Mouse (Mus musculus) kidney, embryonic 14.5 days (tissue): Measurements from ENCODE around the gene Rad51d. TPM values are rescaled to one million over a fixed set of nuclear protein-coding genes. Genes with fewer than 3 reads are reported as not detected.
"Not testable (repeated sequence)": the region's sequence is repeated elsewhere in the genome, so short reads cannot be mapped to it uniquely, and the experiment has no call there.

Experiments used
- ATAC-seq: fragments of 200-750 bp; cut with Nextera tagmentation; 2 replicates; pipeline ENCODE4 v1.8.0; 2017; ENCODE audit warnings: moderate number of reproducible peaks, mild to moderate bottlenecking, moderate TSS enrichment, moderate library complexity; ENCODE audit not compliant: low FRiP score, low TSS enrichment
- H3K27ac ChIP-seq: fragments of 300-500 bp; sonication (generic); 2 replicates; pipeline ENCODE4 v1.5.1; 2014; ENCODE audit warnings: low read depth, mild to moderate bottlenecking, low read length, moderate library complexity, mixed read lengths
- H3K27me3 ChIP-seq: fragments of 300-500 bp; sonication (generic); 2 replicates; pipeline ENCODE4 v1.6.1; 2014; ENCODE audit warnings: mild to moderate bottlenecking, low read length; ENCODE audit not compliant: control insufficient read depth, insufficient read depth
- H3K36me3 ChIP-seq: fragments of 300-500 bp; sonication (generic); 2 replicates; pipeline ENCODE4 v1.6.1; 2014; ENCODE audit warnings: low read length, mixed read lengths; ENCODE audit not compliant: control insufficient read depth, insufficient read depth
- H3K4me1 ChIP-seq: fragments of 300-500 bp; sonication (generic); 2 replicates; pipeline ENCODE4 v1.6.1; 2014; ENCODE audit warnings: low read length, mixed read lengths; ENCODE audit not compliant: control insufficient read depth, insufficient read depth
- H3K4me2 ChIP-seq: fragments of 300-500 bp; sonication (generic); replicated peaks from 2 replicates; pipeline ENCODE4 v1.6.1; 2014; ENCODE audit warnings: low read depth, mild to moderate bottlenecking, low read length
- H3K4me3 ChIP-seq: fragments of 300-500 bp; sonication (generic); 2 replicates; pipeline ENCODE4 v1.5.1; 2014; ENCODE audit warnings: mild to moderate bottlenecking, low read length
- H3K9ac ChIP-seq: fragments of 300-500 bp; sonication (generic); 2 replicates; pipeline ENCODE4 v1.6.1; 2014; ENCODE audit warnings: low read depth, mild to moderate bottlenecking, low read length, moderate library complexity
- H3K9me3 ChIP-seq: fragments of 300-500 bp; sonication (generic); 2 replicates; pipeline ENCODE4 v1.6.1; 2016; ENCODE audit warnings: low read length; ENCODE audit not compliant: control insufficient read depth
- WGBS: fragments of 180-500 bp; shearing (Covaris S2); extraction: QIAGEN DNeasy Blood & Tissue Kit; methylation state at CpG from one replicate; pipeline ENCODE4 v1.1.7; 2014; 5-methylcytosine and 5-hydroxymethylcytosine counted together
- polyA plus RNA-seq: library from polyadenylated mRNA; unstranded; fragments of >200 nt; fragmentation: Nextera tagmentation; extraction: Ambion mirVana; gene quantifications from 2 replicates; pipeline ENCODE4 v1.2.1, GENCODE M21; 2014

The Rad51d gene
- polyA plus RNA-seq, 1 experiment from 2014 or later: 11.5 TPM

GRCm38 (mm10) chr11:82845415-82846078, 44.9 kb downstream of the Rad51d start:
- no peaks in the 10 kb centered on the region for H3K27me3 ChIP-seq
- no peaks in the 10 kb centered on the region for H3K9me3 ChIP-seq
- no peak overlapping the region; the same call in 1 of the 2 replicates for H3K4me3 ChIP-seq
- no peaks in the 10 kb centered on the region for H3K36me3 ChIP-seq
- H3K4me1 ChIP-seq: peaks cover 27% of the 10 kb centered on the region
- ATAC-seq: peak; percentile 80
- H3K27ac ChIP-seq: peak overlapping the region; percentile 18; the same call in 1 of the 2 replicates
- peak overlapping the region; percentile 32; the same call in 1 of the 2 replicates for H3K9ac ChIP-seq
- H3K4me2 ChIP-seq: peak overlapping the region; percentile 26
- 32% methylated on average over 16 of the region's 16 CpGs for WGBS

DNA sequence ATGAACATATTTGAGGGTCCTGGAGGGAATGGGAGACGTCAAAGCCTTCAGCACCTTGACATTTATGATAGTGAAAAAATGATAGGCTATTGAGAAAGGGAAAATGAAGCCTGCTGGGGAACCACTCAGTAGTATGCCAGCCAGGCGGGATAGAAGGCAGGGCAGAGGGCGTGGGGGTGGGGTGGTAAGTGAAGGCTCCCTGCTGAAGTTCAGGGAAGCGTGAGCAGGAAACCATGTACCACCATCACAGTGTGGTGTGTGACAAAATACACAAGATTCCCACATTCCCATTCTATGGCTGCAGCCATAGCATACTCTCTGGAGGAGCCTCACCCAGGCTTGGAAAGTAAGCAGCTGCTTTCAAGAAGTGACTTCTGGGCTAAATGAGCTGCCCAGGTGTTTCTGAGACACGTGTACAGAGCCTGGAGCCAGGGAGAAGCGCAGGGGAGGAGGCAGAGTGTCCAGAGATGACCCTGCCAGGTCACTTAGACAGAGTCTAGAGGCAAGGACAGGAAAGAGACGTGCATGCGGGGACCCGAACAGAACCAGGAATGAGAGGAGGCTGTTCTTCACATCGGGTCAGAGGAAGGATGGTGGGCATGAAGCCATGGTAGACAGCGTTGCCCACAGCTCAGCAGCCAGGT, 45.5 kb downstream of the Rad51d start:
- no peak overlapping the region for H3K9ac ChIP-seq
- H3K4me1 ChIP-seq: peaks cover 21% of the 10 kb centered on the region; the same call in 1 of the 2 replicates
- no peak for ATAC-seq
- H3K27me3 ChIP-seq: no peaks in the 10 kb centered on the region
- WGBS: 67% methylated on average over 11 of the region's 11 CpGs
- H3K27ac ChIP-seq: 0 out of 2 replicates have a peak overlapping the region, but pooled peaks have one; percentile 18
- H3K36me3 ChIP-seq: no peaks in the 10 kb centered on the region
- no peak overlapping the region for H3K4me3 ChIP-seq
- H3K4me2 ChIP-seq: peak overlapping the region; percentile 26
- H3K9me3 ChIP-seq: no peaks in the 10 kb centered on the region

DNA sequence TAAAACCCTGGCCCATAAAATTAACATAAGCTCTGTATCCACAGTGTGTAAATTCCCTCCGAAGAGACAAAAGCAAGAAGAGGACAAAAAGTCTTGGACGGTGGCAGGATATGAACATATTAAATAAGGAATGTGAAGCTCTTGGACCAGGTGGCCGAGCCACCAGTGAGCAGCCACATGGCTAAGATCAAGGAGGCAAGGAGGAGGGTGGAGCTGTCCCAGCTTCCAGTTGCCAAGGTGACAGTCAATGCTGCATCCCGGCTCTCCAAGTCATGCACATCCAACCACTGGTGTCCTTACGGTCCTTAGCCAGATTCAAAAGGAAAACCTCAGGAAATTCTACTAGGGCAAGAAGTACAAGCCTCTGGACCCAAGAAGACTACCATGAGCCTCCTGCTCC, 51.9 kb downstream of the Rad51d start:
- Histone ChIP-seq H3K9ac (no peak overlapping the region), H3K4me2 (no peak overlapping the region), H3K9me3 (no peaks in the 10 kb centered on the region), H3K4me1 (peaks cover 12% of the 10 kb centered on the region), H3K27ac (no peak overlapping the region), H3K27me3 (no peaks in the 10 kb centered on the region), H3K36me3 (no peaks in the 10 kb centered on the region), H3K4me3 (no peak overlapping the region)
- 52% methylated on average over 5 of the region's 5 CpGs for WGBS
- no peak for ATAC-seq

GRCm38 (mm10) chr11:82837848-82838247, 52.6 kb downstream of the Rad51d start:
- H3K4me2 ChIP-seq: no peak overlapping the region
- H3K9me3 ChIP-seq: no peaks in the 10 kb centered on the region
- H3K27me3 ChIP-seq: no peaks in the 10 kb centered on the region
- 57% methylated on average over 7 of the region's 7 CpGs for WGBS
- no peak overlapping the region for H3K9ac ChIP-seq
- no peak overlapping the region for H3K4me3 ChIP-seq
- peaks cover 12% of the 10 kb centered on the region for H3K4me1 ChIP-seq
- no peaks in the 10 kb centered on the region for H3K36me3 ChIP-seq
- no peak overlapping the region; the same call in 1 of the 2 replicates for H3K27ac ChIP-seq
- no peak for ATAC-seq

- Histone ChIP-seq H3K4me1 (peaks cover 12% of the 10 kb centered on the region), H3K9ac (no peak overlapping the region), H3K4me3 (no peak overlapping the region), H3K27me3 (no peaks in the 10 kb centered on the region), H3K4me2 (no peak overlapping the region), H3K9me3 (no peaks in the 10 kb centered on the region), H3K27ac (0 out of 2 replicates have a peak overlapping the region, but pooled peaks have one; percentile 27), H3K36me3 (no peaks in the 10 kb centered on the region)
- ATAC-seq: 0 out of 2 replicates have a peak, but pooled peaks have one; percentile 52
- WGBS: 37% methylated on average over 7 of the region's 7 CpGs
Observed at GRCm38 (mm10) chr11:82837192-82837591, 53.2 kb downstream of the Rad51d start.

GRCm38 (mm10) chr11:82835616-82836432, 54.6 kb downstream of the Rad51d start:
- no peak overlapping the region for H3K4me2 ChIP-seq
- WGBS: 63% methylated on average over 11 of the region's 11 CpGs

DNA sequence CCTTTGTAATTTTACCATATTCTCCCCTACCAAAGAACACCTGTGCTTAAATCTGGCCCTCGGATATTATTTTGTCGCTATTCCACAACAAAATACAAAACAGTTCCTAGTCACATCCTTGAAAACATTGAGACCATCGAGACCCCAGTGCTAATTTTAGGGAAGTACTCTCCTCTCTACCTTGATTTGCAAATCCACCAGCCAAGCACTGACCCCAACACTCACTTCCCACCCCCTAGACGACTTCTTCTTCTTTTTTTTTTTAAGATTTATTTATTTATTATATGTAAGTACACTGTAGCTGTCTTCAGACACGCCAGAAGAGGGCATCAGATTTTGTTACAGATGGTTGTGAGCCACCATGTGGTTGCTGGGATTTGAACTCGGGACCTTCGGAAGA, 56.1 kb downstream of the Rad51d start:
- H3K4me2 ChIP-seq, ATAC-seq, H3K36me3 ChIP-seq, H3K27me3 ChIP-seq, H3K4me3 ChIP-seq, H3K9ac ChIP-seq, H3K9me3 ChIP-seq, H3K27ac ChIP-seq: not testable (repeated sequence)
- peaks cover 20% of the 10 kb centered on the region for H3K4me1 ChIP-seq
- 87% methylated on average over 7 of the region's 7 CpGs for WGBS

More at GRCm38 (mm10) chr11:82835616-82836432, 54.6 kb downstream of the Rad51d start:
- H3K9me3 ChIP-seq: no peaks in the 10 kb centered on the region
- no peak overlapping the region for H3K4me3 ChIP-seq
- 0 out of 2 replicates have a peak overlapping the region, but pooled peaks have one; percentile 37 for H3K27ac ChIP-seq
- H3K4me1 ChIP-seq: peaks cover 20% of the 10 kb centered on the region
- no peaks in the 10 kb centered on the region for H3K36me3 ChIP-seq
- no peak overlapping the region for H3K9ac ChIP-seq
- no peak for ATAC-seq
- no peaks in the 10 kb centered on the region for H3K27me3 ChIP-seq

- Histone ChIP-seq H3K4me1 (peaks cover 20% of the 10 kb centered on the region), H3K4me2 (no peak overlapping the region), H3K4me3 (no peak overlapping the region), H3K9ac (no peak overlapping the region), H3K27me3 (no peaks in the 10 kb centered on the region), H3K9me3 (no peaks in the 10 kb centered on the region), H3K36me3 (no peaks in the 10 kb centered on the region), H3K27ac (no peak overlapping the region)
- ATAC-seq: no peak
- 83% methylated on average over 8 of the region's 8 CpGs for WGBS
Observed at GRCm38 (mm10) chr11:82833929-82834328, 56.5 kb downstream of the Rad51d start.
